Mouse (Mus musculus) left cerebral cortex, adult 8-10 months (tissue): ENCODE results near the gene Fut4. TPM values are rescaled to one million over a fixed set of nuclear protein-coding genes. Genes with fewer than 3 reads are reported as not detected.
A peak's percentile ranks its signal among the peaks of the same experiment; 100 is the strongest.

ENCODE experiments used
- DNase-seq, 2 experiments: peaks; one replicate each; pipeline ENCODE4 v3.0.0; 2022; ENCODE audit warnings: low spot score in 2 of 2
- total RNA-seq, 4 experiments: library from RNA; stranded (reverse); gene quantifications; 2 replicates each; pipeline ENCODE4 v1.2.4; 2022

Gene Fut4
- under 1 TPM; 0.15 to 0.32 (median 0.21) TPM for total RNA-seq

- no peak for DNase-seq
These were observed at the start of gene Fut4 for GRCm38 (mm10) chr9:14752001-14752522. Gene Fut4, minus strand, starts transcription at chr9:14752393.

- no peak for DNase-seq
These were observed 35.2 kb upstream of the Fut4 start for GRCm38 (mm10) chr9:14787356-14787755.

- DNase-seq: peak; percentile 91
These were observed 32.1 kb upstream of the Fut4 start, which contains the start of the genes Mre11a and Ankrd49 for GRCm38 (mm10) chr9:14784039-14785002. Gene Mre11a, plus strand, starts transcription at chr9:14784654. Gene Ankrd49, minus strand, starts transcription at chr9:14784856.

- DNase-seq: no peak
These were observed 26.1 kb upstream of the Fut4 start for GRCm38 (mm10) chr9:14778341-14778740.

GRCm38 (mm10) chr9:14773813-14774212, 21.6 kb upstream of the Fut4 start:
- no peak for DNase-seq

GRCm38 (mm10) chr9:14772074-14772473, 19.9 kb upstream of the Fut4 start:
- DNase-seq: no peak

- DNase-seq: no peak
These were observed 18.7 kb upstream of the Fut4 start, which contains the start of gene 1700012B09Rik for GRCm38 (mm10) chr9:14770803-14771471. Gene 1700012B09Rik, minus strand, starts transcription at chr9:14771030.

- no peak for DNase-seq
These were observed 17.6 kb upstream of the Fut4 start for GRCm38 (mm10) chr9:14769811-14770210.

GRCm38 (mm10) chr9:14764765-14765164, 12.6 kb upstream of the Fut4 start:
- peak in 1 of 2 experiments; percentile 18 for DNase-seq

GRCm38 (mm10) chr9:14759261-14759660, 7.1 kb upstream of the Fut4 start:
- no peak for DNase-seq

GRCm38 (mm10) chr9:14758590-14758989, 6.4 kb upstream of the Fut4 start:
- DNase-seq: no peak

GRCm38 (mm10) chr9:14754469-14754868, 2.3 kb upstream of the Fut4 start:
- DNase-seq: no peak

- DNase-seq: no peak
These were observed 1.8 kb upstream of the Fut4 start for GRCm38 (mm10) chr9:14753947-14754346.

- DNase-seq: no peak
These were observed 641 bp downstream of the Fut4 start for GRCm38 (mm10) chr9:14751503-14752000.

GRCm38 (mm10) chr9:14750901-14751502, 1.2 kb downstream of the Fut4 start:
- no peak for DNase-seq

GRCm38 (mm10) chr9:14740151-14740924, 11.9 kb downstream of the Fut4 start, which contains the start of gene Piwil4:
Gene Piwil4, minus strand, starts transcription at chr9:14740733.
- DNase-seq: no peak

GRCm38 (mm10) chr9:14739498-14740150, 12.6 kb downstream of the Fut4 start:
- no peak for DNase-seq

- no peak for DNase-seq
These were observed 21.2 kb downstream of the Fut4 start for GRCm38 (mm10) chr9:14730941-14731541.

- no peak for DNase-seq
These were observed 23.8 kb downstream of the Fut4 start for GRCm38 (mm10) chr9:14728365-14728764.
